In genomic region chr7:45796950-45797349, GRCm38 (mm10) we compare ENCODE assay signal across 10 mouse cellular contexts. TPM values are rescaled to one million over a fixed set of nuclear protein-coding genes. Genes with fewer than 3 reads are reported as not detected.
DNase-seq lines count a peak whose midpoint lies in the region; ATAC-seq lines count a peak whose summit lies in the region.
"Had no signal": no experiment of that assay in that cellular context is flagged by ENCODE, and none has a peak within 500 bp of the region (broad histone marks: within the 10 kb centered on the region; RNA-seq: fewer than 3 reads in every experiment).

No protein-coding gene starts in this region.

- H3K9me3 ChIP-seq in midbrain, embryonic 10.5 days (replicated peaks), result no peaks in the 10 kb centered on the region
- no peaks in the 10 kb centered on the region for H3K9me3 ChIP-seq in midbrain, embryonic 16.5 days (replicated peaks; ENCODE audit: control insufficient read depth, low read length, poor library complexity, severe bottlenecking)
- no peaks in the 10 kb centered on the region for H3K9me3 ChIP-seq in erythroblast, embryonic 14.5 days (ENCODE audit: control insufficient read depth, low read length)
- H3K9me3 ChIP-seq in limb, embryonic 12.5 days, result no peaks in the 10 kb centered on the region
- H3K9me3 ChIP-seq in neural tube, embryonic 15.5 days (replicated peaks), result no peaks in the 10 kb centered on the region
- H3K9me3 ChIP-seq: heart, embryonic 13.5 days had no signal

- no peak overlapping the region for H3K27ac ChIP-seq in midbrain, embryonic 10.5 days (replicated peaks)
- no peak overlapping the region for H3K27ac ChIP-seq in midbrain, embryonic 16.5 days (ENCODE audit: low read length)
- H3K27ac ChIP-seq in limb, embryonic 12.5 days, result no peak overlapping the region
- H3K27ac ChIP-seq in neural tube, embryonic 15.5 days (replicated peaks), result no peak overlapping the region
- H3K27ac ChIP-seq: heart, embryonic 13.5 days had no signal

- no peak for DNase-seq in midbrain, embryonic 10.5 days (ENCODE audit: low spot score)
- no peak for DNase-seq in thymus, postnatal 36 days
- DNase-seq in urinary bladder, postnatal 14 days (ENCODE audit: low spot score), result no peak
- DNase-seq: kidney, adult 18-20 months; right cerebral cortex, postnatal 25 days had no signal

- H3K36me3 ChIP-seq in midbrain, embryonic 10.5 days, result peaks cover 53% of the 10 kb centered on the region
- H3K36me3 ChIP-seq in midbrain, embryonic 16.5 days (ENCODE audit: control insufficient read depth, insufficient read depth, low read length), result peaks cover 37% of the 10 kb centered on the region
- no peaks in the 10 kb centered on the region for H3K36me3 ChIP-seq in erythroblast, embryonic 14.5 days (ENCODE audit: control insufficient read depth)
- peaks cover 58% of the 10 kb centered on the region for H3K36me3 ChIP-seq in limb, embryonic 12.5 days
- peaks cover 64% of the 10 kb centered on the region for H3K36me3 ChIP-seq in neural tube, embryonic 15.5 days
- H3K36me3 ChIP-seq: heart, embryonic 13.5 days had no signal

- peak overlapping the region; percentile 57; the same call in 1 of the 2 replicates for H3K4me3 ChIP-seq in midbrain, embryonic 10.5 days
- no peak overlapping the region for H3K4me3 ChIP-seq in midbrain, embryonic 16.5 days (ENCODE audit: low read depth, low read length)
- H3K4me3 ChIP-seq in erythroblast, embryonic 14.5 days (replicated peaks), result peak overlapping the region; percentile 68
- H3K4me3 ChIP-seq in limb, embryonic 12.5 days (replicated peaks), result no peak overlapping the region
- no peak overlapping the region for H3K4me3 ChIP-seq in neural tube, embryonic 15.5 days (replicated peaks)

- 39% methylated on average over 6 of the region's 6 CpGs for WGBS in midbrain, embryonic 10.5 days
- WGBS in midbrain, embryonic 16.5 days, result 38% methylated on average over 6 of the region's 6 CpGs
- WGBS in limb, embryonic 12.5 days, result 50% methylated on average over 6 of the region's 6 CpGs
- WGBS in neural tube, embryonic 15.5 days, result 47% methylated on average over 6 of the region's 6 CpGs

- no peak for ATAC-seq in midbrain, embryonic 16.5 days
- no peak for ATAC-seq in limb, embryonic 12.5 days (ENCODE audit: insufficient number of reproducible peaks, insufficient read depth, low FRiP score, low TSS enrichment, low read depth)
- ATAC-seq in neural tube, embryonic 15.5 days (ENCODE audit: low FRiP score), result no peak

- no peak overlapping the region for H3K4me2 ChIP-seq in midbrain, embryonic 16.5 days (ENCODE audit: low read length)
- peak overlapping the region; percentile 91; the same call in 1 of the 2 replicates for H3K4me2 ChIP-seq in limb, embryonic 12.5 days
- peak overlapping the region; percentile 54 for H3K4me2 ChIP-seq in neural tube, embryonic 15.5 days

- H3K27me3 ChIP-seq in midbrain, embryonic 10.5 days (ENCODE audit: low read depth, poor library complexity, severe bottlenecking), result peaks cover 90% of the 10 kb centered on the region
- H3K27me3 ChIP-seq in midbrain, embryonic 16.5 days (ENCODE audit: control insufficient read depth, insufficient read depth, low read depth, low read length), result no peaks in the 10 kb centered on the region; the same call in 1 of the 2 replicates
- peaks cover 67% of the 10 kb centered on the region for H3K27me3 ChIP-seq in erythroblast, embryonic 14.5 days (ENCODE audit: control insufficient read depth)
- peaks cover 52% of the 10 kb centered on the region for H3K27me3 ChIP-seq in limb, embryonic 12.5 days
- peaks cover 8% of the 10 kb centered on the region for H3K27me3 ChIP-seq in neural tube, embryonic 15.5 days (replicated peaks)

- H3K9ac ChIP-seq in midbrain, embryonic 16.5 days (ENCODE audit: low read depth, low read length), result no peak overlapping the region; the same call in 1 of the 2 replicates
- H3K9ac ChIP-seq in limb, embryonic 12.5 days (replicated peaks), result peak overlapping the region; percentile 34
- 0 out of 2 replicates have a peak overlapping the region, but pooled peaks have one; percentile 31 for H3K9ac ChIP-seq in neural tube, embryonic 15.5 days (replicated peaks)

- peaks cover 37% of the 10 kb centered on the region for H3K4me1 ChIP-seq in midbrain, embryonic 10.5 days
- H3K4me1 ChIP-seq in midbrain, embryonic 16.5 days (ENCODE audit: control insufficient read depth, insufficient read depth, low read length), result peaks cover 23% of the 10 kb centered on the region
- H3K4me1 ChIP-seq in erythroblast, embryonic 14.5 days (ENCODE audit: control insufficient read depth), result peaks cover 60% of the 10 kb centered on the region
- peaks cover 33% of the 10 kb centered on the region for H3K4me1 ChIP-seq in limb, embryonic 12.5 days (replicated peaks)
- peaks cover 31% of the 10 kb centered on the region for H3K4me1 ChIP-seq in neural tube, embryonic 15.5 days

RNA-seq across cellular contexts. Expression of gene Sult2b1, which starts 12.5 kb away (rescaled TPM):
- polyA plus RNA-seq in midbrain, embryonic 10.5 days (2016; fragmentation: Nextera tagmentation; extraction: Ambion mirVana), result 1.1 and 1.5 TPM in 2 replicates
- polyA plus RNA-seq in midbrain, embryonic 16.5 days (2015; fragmentation: Nextera tagmentation; extraction: Ambion mirVana), result 6.1 and 6.4 TPM in 2 replicates
- 0.04 TPM in 1 of 2 replicates, not detected in the other for polyA plus RNA-seq in erythroblast, embryonic 14.5 days (2012)
- polyA plus RNA-seq in limb, embryonic 12.5 days (2016; fragmentation: Nextera tagmentation; extraction: Ambion mirVana), result 1.6 and 1.9 TPM in 2 replicates
- 7.1 and 8.6 TPM in 2 replicates for polyA plus RNA-seq in neural tube, embryonic 15.5 days (2015; fragmentation: Nextera tagmentation; extraction: Ambion mirVana)

RNA-seq across cellular contexts. Expression of gene Lmtk3, which starts 13.4 kb away (rescaled TPM):
- polyA plus RNA-seq in midbrain, embryonic 10.5 days (2016; fragmentation: Nextera tagmentation; extraction: Ambion mirVana), result 2.3 and 3.3 TPM in 2 replicates
- polyA plus RNA-seq in midbrain, embryonic 16.5 days (2015; fragmentation: Nextera tagmentation; extraction: Ambion mirVana), result 19.6 and 26.7 TPM in 2 replicates
- 0.01 and 0.04 TPM in 2 replicates for polyA plus RNA-seq in erythroblast, embryonic 14.5 days (2012)
- polyA plus RNA-seq in limb, embryonic 12.5 days (2016; fragmentation: Nextera tagmentation; extraction: Ambion mirVana), result 3.4 and 4.9 TPM in 2 replicates
- 19.3 and 26.0 TPM in 2 replicates for polyA plus RNA-seq in neural tube, embryonic 15.5 days (2015; fragmentation: Nextera tagmentation; extraction: Ambion mirVana)

RNA-seq across cellular contexts. Expression of gene Cyth2, which starts 17.4 kb away (rescaled TPM):
- 153 and 183 TPM in 2 replicates for polyA plus RNA-seq in midbrain, embryonic 10.5 days (2016; fragmentation: Nextera tagmentation; extraction: Ambion mirVana)
- 275 and 307 TPM in 2 replicates for polyA plus RNA-seq in midbrain, embryonic 16.5 days (2015; fragmentation: Nextera tagmentation; extraction: Ambion mirVana)
- polyA plus RNA-seq in erythroblast, embryonic 14.5 days (2012), result 21.7 and 22.4 TPM in 2 replicates
- polyA plus RNA-seq in limb, embryonic 12.5 days (2016; fragmentation: Nextera tagmentation; extraction: Ambion mirVana), result 171 and 175 TPM in 2 replicates
- 211 and 253 TPM in 2 replicates for polyA plus RNA-seq in neural tube, embryonic 15.5 days (2015; fragmentation: Nextera tagmentation; extraction: Ambion mirVana)

RNA-seq across cellular contexts. Expression of gene Kcnj14, which starts 27.6 kb away (rescaled TPM):
- 0.65 and 0.72 TPM in 2 replicates for polyA plus RNA-seq in midbrain, embryonic 10.5 days (2016; fragmentation: Nextera tagmentation; extraction: Ambion mirVana)
- 1.2 and 1.3 TPM in 2 replicates for polyA plus RNA-seq in midbrain, embryonic 16.5 days (2015; fragmentation: Nextera tagmentation; extraction: Ambion mirVana)
- polyA plus RNA-seq in erythroblast, embryonic 14.5 days (2012), result 0.02 and 0.04 TPM in 2 replicates
- polyA plus RNA-seq in limb, embryonic 12.5 days (2016; fragmentation: Nextera tagmentation; extraction: Ambion mirVana), result 1.6 and 2.2 TPM in 2 replicates
- polyA plus RNA-seq in neural tube, embryonic 15.5 days (2015; fragmentation: Nextera tagmentation; extraction: Ambion mirVana), result 1.4 and 1.7 TPM in 2 replicates

RNA-seq across cellular contexts. Expression of gene Grwd1, which starts 33.8 kb away (rescaled TPM):
- 95.8 and 119 TPM in 2 replicates for polyA plus RNA-seq in midbrain, embryonic 10.5 days (2016; fragmentation: Nextera tagmentation; extraction: Ambion mirVana)
- 38.4 and 45.8 TPM in 2 replicates for polyA plus RNA-seq in midbrain, embryonic 16.5 days (2015; fragmentation: Nextera tagmentation; extraction: Ambion mirVana)
- 1.1 and 1.4 TPM in 2 replicates for polyA plus RNA-seq in erythroblast, embryonic 14.5 days (2012)
- 75.4 and 78.0 TPM in 2 replicates for polyA plus RNA-seq in limb, embryonic 12.5 days (2016; fragmentation: Nextera tagmentation; extraction: Ambion mirVana)
- polyA plus RNA-seq in neural tube, embryonic 15.5 days (2015; fragmentation: Nextera tagmentation; extraction: Ambion mirVana), result 40.7 and 48.9 TPM in 2 replicates

Comparison
In these comparisons a context has a peak if more than half of its experiments do, and no peak if none do; other contexts are left out.
1. H3K4me3 ChIP-seq: peak in midbrain, embryonic 10.5 days (single experiment) and erythroblast, embryonic 14.5 days (single experiment); none in midbrain, embryonic 16.5 days (single experiment), limb, embryonic 12.5 days (single experiment) and neural tube, embryonic 15.5 days (single experiment).